Mouse (Mus musculus): ENCODE results near the gene Lrsam1. TPM values are rescaled to one million over a fixed set of nuclear protein-coding genes. Genes with fewer than 3 reads are reported as not detected.

Lrsam1 gene
- total RNA-seq, 2 experiments from 2014 or later: 36.5 to 40.4 TPM

- no peak for DNase-seq (ENCODE audit: low spot score in 2 of 2)
Measured at GRCm38 (mm10) chr2:32968024-32968614, 6.7 kb upstream of the Lrsam1 start.

DNA sequence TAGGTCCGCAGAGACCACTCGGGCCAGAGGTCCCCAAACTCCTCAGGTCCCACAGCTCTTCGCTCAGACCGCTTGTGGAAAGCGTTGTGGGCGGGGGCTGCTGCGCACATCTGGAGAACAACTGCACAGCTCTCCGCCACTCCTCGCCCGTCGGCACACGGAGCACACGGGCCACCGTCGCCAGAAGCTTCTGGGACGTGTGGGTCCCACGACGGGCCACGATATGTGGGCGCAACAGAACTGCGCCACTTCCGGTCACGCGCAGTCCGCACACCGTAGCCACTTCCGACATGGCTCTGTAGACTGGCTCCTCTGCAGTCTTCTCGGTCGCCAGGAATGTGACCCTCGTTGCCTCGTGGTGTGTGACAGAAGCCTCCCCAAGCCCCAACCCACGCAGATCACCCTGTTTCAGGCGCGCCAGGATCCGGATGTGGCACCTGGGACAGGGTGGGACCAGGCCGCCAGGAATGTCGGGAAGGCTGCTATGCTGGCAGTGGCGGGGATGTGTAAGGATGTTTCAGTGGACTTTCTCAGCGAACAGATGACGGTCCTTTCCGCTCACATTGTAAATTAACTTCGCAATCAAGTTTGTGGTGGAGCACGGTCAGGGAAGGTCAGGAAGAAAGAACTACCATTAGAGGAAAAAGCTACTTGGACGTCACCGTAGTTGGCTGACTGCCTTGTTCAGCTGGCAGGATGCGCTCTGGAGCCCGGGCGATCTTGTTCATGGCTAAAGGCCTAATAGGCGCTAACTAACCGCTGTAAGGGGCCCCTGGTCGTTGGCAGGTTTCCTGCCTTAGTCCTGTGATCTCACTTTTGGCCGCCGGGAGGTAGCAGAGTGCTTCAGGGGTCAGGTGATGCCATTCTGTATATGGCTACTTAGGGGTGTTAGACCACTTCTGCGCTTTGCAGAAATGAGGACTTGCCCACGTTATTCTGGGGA lies 5.5 kb upstream of the Lrsam1 start:
- DNase-seq (ENCODE audit: low spot score in 2 of 2): peak; percentile 82 to 85

GRCm38 (mm10) chr2:32966184-32966688 lies 4.8 kb upstream of the Lrsam1 start:
- no peak for DNase-seq (ENCODE audit: low spot score in 2 of 2)

- DNase-seq (ENCODE audit: low spot score in 2 of 2): no peak
Measured at GRCm38 (mm10) chr2:32965511-32966183, 4.2 kb upstream of the Lrsam1 start.

DNA sequence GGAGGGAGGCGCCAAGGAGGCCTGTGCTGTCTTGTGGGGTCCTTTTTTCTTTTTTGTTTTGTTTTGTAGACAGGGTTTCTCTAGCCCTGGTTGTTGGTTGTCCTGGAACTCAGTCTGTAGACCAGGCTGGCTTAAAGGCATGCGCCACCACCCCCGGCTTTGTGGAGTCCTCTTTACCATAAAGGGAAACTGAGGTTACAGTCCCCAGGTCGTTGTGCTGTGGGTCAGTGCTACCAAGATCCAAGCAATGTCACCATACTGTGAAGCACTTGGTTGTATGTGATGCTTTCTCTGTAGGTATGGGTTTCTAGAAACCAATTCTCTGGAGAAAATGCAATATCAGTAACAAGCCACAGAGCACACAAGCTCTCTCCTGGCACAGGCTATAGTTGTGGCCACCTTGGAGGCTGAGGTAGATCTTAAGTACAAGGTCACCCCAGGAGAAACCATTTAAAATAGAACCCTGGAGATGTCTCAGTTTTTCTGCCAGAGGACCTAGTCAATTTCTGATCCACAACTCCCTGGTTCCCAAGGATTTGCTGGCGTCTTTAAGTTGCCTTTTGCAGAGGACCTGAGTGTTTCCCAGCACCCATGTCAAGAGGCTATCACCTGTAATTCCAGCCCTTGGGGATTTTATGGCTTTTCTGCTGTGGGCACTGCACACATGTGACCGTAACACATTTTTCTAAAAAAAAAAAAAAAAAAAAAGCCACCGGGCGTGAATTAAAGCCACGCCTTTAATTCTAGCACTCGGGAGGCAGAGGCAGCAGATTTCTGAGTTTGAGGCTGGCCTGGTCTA lies 3.4 kb upstream of the Lrsam1 start:
- DNase-seq (ENCODE audit: low spot score in 2 of 2): no peak

DNA sequence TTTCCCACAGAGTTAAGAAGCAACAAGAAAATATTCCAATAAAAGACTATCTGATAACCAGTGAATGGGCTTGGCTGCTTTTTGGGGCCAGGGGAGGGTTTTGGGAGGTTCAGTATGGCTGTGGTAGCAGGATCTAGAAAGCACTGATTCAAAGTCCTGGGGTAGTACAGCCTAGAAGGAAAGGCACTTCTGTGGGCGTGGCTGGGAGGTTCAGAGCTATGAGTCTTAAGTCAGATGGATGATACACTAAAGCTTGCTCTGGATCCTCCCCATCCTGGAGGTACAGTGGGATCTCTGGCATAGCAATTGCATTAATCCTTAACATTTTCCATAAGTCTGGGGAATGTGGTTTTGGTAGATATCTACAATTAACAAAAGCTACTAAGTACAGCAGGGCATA lies 2.6 kb upstream of the Lrsam1 start:
- no peak for DNase-seq (ENCODE audit: low spot score in 2 of 2)

DNA sequence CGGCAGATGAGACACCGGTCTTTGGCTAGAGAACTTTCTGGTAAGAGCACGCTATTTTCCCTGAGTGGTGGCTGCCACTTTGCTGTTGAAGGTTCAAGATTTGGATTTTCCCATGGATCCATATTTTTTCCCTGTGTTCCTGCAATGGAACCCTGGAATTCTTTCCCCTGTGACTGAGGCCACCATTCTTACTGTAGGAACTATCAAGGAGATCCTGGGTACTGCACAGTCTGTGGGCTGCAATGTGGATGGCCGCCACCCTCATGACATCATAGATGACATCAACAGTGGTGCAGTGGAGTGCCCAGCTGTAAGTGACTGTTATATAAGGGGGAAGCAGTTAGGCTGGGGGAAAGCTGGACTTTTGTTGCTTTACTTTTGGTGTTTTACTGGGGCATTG lies 2.1 kb upstream of the Lrsam1 start:
- DNase-seq (ENCODE audit: low spot score in 2 of 2): no peak

DNA sequence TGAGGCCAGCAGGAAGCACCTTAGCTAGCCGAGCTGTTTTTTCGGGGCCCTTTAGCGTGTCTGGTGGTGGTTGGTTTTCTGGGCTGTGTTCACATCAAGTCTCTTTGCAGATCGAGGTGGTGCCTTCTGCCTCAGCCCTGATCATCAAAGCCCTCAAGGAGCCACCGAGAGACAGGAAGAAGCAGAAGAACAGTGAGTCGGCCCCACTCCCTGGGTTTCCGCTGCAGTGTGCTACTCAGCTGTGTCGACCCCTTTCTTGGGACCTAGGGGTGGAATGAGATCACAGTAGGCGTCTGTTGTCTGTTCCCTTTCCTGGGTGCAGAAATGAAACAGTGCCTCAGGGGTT lies 1.4 kb upstream of the Lrsam1 start:
- no peak for DNase-seq (ENCODE audit: low spot score in 2 of 2)

- DNase-seq (ENCODE audit: low spot score in 2 of 2): peak in 1 of 2 experiments; percentile 54
Measured at GRCm38 (mm10) chr2:32962062-32962874, 854 bp upstream of the Lrsam1 start.

DNA sequence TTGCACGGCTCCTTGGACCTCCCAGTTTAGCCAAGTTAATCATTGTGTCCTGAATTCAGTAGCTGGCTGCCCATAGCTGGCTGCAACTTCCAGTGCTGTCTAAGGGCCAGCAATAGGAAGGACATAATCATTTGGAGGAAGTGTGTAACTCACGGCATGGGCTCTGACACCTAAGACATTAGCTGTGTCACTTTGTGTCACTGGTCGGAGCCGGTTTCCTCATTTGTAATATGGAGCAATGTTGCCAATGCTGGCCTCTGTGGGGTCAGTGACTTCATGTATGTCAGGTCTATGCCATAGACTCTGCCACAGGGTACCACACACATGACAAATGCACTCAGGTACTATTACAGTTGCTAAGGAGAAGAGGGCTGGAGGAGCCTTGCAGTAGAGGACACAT lies 1.1 kb downstream of the Lrsam1 start:
- no peak for DNase-seq (ENCODE audit: low spot score in 2 of 2)

GRCm38 (mm10) chr2:32957344-32957743 lies 4.1 kb downstream of the Lrsam1 start:
- DNase-seq (ENCODE audit: low spot score in 2 of 2): no peak

- DNase-seq (ENCODE audit: low spot score in 2 of 2): no peak
Measured at GRCm38 (mm10) chr2:32954581-32954980, 6.8 kb downstream of the Lrsam1 start.

DNA sequence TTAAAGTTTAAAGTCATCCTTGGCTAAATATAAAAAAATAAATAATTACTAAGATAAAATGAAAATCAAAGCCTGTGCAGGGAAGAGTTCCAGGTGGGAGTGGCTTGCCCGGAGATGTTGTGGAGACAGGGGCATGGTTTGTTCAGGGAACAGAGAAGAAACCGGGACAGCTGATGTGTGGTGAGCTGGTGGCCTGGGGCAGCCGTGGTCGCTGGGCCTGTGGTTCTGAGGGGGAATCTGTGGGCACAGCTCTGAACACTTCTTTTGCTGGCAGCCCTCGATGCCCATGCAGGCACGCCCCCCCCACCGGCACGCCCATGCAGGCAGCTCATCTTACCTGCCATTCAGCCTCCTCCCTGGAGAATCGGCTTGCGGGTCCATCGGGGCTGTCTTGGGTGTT lies 14.0 kb downstream of the Lrsam1 start:
- no peak for DNase-seq (ENCODE audit: low spot score in 2 of 2)

DNA sequence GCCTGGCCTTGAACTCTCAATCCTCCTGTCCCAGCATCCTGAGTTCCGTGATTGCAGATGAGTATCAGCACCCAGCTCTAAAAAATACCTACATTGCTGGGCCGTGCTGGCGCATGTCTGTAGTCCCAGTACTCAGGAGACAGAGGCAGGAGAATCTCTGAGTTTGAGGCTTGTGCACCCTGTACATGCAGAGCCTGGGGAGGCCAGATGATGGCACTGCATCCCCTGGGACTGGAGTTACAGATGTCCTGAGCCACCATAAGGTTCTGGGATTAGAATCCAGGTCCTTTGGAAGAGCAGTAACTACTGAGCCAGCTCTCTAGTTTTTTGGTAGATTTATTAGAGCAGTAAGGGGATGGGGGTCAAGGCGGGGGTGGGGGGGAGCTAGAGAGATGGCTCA lies 20.9 kb downstream of the Lrsam1 start:
- no peak for DNase-seq (ENCODE audit: low spot score in 2 of 2)

- peak in 1 of 2 experiments; percentile 49 for DNase-seq (ENCODE audit: low spot score in 2 of 2)
Measured at GRCm38 (mm10) chr2:32939418-32939817, 22.0 kb downstream of the Lrsam1 start.

GRCm38 (mm10) chr2:32938741-32939140 lies 22.7 kb downstream of the Lrsam1 start:
- DNase-seq (ENCODE audit: low spot score in 2 of 2): no peak

- DNase-seq (ENCODE audit: low spot score in 2 of 2): no peak
Measured at GRCm38 (mm10) chr2:32931730-32932129, 29.7 kb downstream of the Lrsam1 start.

DNA sequence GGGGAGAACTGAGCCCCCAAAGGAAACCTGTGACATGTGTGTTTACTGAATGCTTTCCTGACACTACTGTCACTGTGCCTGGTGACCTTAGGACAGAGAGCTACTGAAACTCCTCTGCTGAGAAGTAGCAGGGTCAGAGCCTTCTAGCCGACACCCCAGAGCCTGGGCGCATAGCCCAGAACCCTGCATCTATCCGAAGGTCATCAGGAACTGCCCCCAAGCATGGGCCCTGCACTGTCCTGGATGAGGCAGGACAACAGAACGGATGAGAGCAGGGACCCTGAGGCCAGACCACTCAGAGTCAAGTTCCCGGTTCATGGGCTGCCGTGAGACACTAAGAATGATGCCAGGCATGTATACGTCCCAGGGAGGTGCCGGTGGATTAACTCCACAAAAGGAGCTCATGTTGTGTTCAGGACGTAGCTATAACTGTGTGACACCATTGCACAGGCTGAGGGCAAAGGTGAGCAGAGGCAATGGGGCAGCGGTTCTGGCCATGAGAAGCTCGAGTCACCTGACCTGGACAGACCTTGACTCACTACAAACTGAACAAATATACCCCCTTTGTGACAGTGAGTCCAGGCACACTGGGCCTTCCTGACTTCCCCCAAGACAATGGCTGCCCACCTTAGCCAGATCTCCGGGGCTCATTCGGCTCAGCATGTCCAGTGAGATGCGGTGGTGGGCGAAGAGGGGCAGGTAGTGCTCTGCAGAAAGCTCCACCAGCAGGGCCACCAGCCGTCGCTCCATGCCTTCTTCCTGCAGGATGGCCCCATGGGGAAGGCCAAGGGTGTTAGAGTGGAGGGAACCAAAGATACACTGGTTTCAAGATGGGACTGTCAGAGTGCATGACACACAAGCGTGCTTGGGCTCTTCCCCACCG lies 32.2 kb downstream of the Lrsam1 start:
- no peak for DNase-seq (ENCODE audit: low spot score in 2 of 2)

DNA sequence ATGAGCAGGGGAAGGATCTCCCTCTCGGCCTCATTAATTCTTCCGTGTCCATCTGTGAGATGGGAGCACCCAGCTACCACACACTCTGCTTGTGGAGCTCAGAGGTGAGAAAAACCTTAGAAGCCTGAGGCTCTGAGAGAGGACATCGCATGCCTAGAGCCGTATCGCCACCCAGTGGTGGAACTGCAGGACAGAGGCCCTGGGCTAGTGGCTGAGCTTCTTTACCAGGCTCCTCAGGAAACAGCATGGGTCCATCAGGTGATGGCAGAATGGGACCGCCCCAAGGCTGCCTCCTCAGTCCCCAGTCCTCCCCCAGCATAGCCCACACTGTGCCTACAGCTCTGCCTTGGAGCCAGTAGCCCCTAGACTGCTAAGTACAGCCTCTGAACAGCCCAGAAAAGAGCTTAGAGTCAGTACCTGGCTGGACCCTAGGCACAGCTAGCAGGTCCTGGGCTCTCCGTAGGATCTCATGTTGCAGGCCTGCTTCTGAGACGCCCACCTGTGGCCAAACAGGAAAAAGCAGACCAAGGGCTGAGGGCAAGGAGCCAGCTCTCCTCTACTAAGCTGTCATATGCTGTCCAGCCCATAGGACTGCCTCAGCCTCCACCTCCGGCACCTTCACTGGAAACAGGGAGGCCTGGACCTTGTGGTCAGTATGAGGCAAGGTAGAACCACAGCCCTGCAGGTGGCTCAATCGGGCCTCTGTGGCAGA lies 33.0 kb downstream of the Lrsam1 start:
- DNase-seq (ENCODE audit: low spot score in 2 of 2): peak; percentile 77 to 83
